Mouse (Mus musculus) Patski (cell line): ENCODE measurements around the gene Adap1. TPM values are rescaled to one million over a fixed set of nuclear protein-coding genes. Genes with fewer than 3 reads are reported as not detected.

Experiments
- ATAC-seq: fragments of 100-300 bp; one replicate; pipeline ENCODE4 v1.8.0; 2021
- CTCF ChIA-PET: fragments of 350-600 bp; sonication (Branson Sonifier 250); formaldehyde crosslinking; loops from one replicate; lab custom pipeline; 2022; ENCODE audit warnings: inconsistent platforms; lab: Charles Lee
- POLR2A ChIA-PET: fragments of 350-600 bp; sonication (Branson Sonifier 250); formaldehyde crosslinking; loops from one replicate; lab custom pipeline; 2022; ENCODE audit warnings: antibody characterized with exemption, inconsistent platforms; lab: Charles Lee
- DNase-seq: peaks from one replicate; pipeline ENCODE4 v3.0.0-alpha.2; 2011; ENCODE audit warnings: low read depth, low spot score
- H3K27me3 ChIP-seq: fragments of 371-371 bp; one replicate; pipeline ENCODE4 v1.5.1; 2021
- CTCF ChIP-seq: fragments of 100-300 bp; IDR thresholded peaks from one replicate; pipeline ENCODE4 v1.5.1; 2021
- in situ Hi-C: fragments of 300-500 bp; cut with MboI; formaldehyde crosslinking; loops from 3 replicates; pipeline ENCODE4 v1.11.1; 2018; ENCODE audit warnings: low pct_unique_long_range_greater_than_20kb, mixed read lengths
- polyA plus RNA-seq: library from polyadenylated mRNA; unstranded; gene quantifications from one replicate; pipeline ENCODE4 v1.2.3, GENCODE M21; 2021

The Adap1 gene
- polyA plus RNA-seq, 1 experiment from 2014 or later: 5.0 TPM

- no peak for TF ChIP-seq CTCF
- POLR2A ChIA-PET: interaction anchor here (0.7 kb wide), 1 partner anchor 30 kb away, joined by 3 read pairs; no protein-coding TSS in a partner anchor
- in situ Hi-C loops: loop anchor here (25.0 kb wide), 1 partner anchor 296 kb away; no protein-coding TSS in a partner anchor
- ATAC-seq: no peak
- CTCF ChIA-PET: interaction anchor here (2.4 kb wide), 1 partner anchor 32 kb away, joined by 8 read pairs; no protein-coding TSS in a partner anchor
- H3K27me3 ChIP-seq: no peaks in the 10 kb centered on the region
- no peak for DNase-seq
These were observed 41.1 kb upstream of the Adap1 start for GRCm38 (mm10) chr5:139366484-139366883.

DNA sequence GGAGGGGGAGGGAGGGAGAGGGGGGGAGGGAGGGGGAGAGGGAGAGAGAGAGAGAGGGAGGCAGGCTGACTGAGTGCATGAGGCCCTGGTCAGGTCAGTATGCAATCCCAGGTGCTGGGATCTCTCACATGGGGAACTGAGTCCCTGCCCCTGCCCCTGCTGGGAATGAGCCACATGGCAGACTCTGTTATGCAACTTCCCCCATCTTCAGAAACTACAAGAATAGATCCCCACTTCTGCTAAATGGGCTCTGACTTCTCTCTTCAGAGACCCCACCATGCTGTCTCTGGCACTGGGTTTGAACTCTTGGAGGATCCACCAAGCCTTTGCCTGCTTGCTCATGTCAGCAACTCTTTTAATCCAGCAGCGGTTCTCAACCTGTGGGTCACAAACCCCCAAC, 40.4 kb upstream of the Adap1 start:
- TF ChIP-seq CTCF: no peak
- H3K27me3 ChIP-seq: no peaks in the 10 kb centered on the region
- CTCF ChIA-PET: interaction anchor here (1.3 kb wide), 1 partner anchor 80 kb away, joined by 3 read pairs; no protein-coding TSS in a partner anchor
- POLR2A ChIA-PET: interaction anchor here (1.7 kb wide), 1 partner anchor 14 kb away, joined by 4 read pairs; no protein-coding TSS in a partner anchor
- in situ Hi-C loops: loop anchor here (25.0 kb wide), 1 partner anchor 296 kb away; no protein-coding TSS in a partner anchor
- ATAC-seq (no peak), DNase-seq (no peak)

DNA sequence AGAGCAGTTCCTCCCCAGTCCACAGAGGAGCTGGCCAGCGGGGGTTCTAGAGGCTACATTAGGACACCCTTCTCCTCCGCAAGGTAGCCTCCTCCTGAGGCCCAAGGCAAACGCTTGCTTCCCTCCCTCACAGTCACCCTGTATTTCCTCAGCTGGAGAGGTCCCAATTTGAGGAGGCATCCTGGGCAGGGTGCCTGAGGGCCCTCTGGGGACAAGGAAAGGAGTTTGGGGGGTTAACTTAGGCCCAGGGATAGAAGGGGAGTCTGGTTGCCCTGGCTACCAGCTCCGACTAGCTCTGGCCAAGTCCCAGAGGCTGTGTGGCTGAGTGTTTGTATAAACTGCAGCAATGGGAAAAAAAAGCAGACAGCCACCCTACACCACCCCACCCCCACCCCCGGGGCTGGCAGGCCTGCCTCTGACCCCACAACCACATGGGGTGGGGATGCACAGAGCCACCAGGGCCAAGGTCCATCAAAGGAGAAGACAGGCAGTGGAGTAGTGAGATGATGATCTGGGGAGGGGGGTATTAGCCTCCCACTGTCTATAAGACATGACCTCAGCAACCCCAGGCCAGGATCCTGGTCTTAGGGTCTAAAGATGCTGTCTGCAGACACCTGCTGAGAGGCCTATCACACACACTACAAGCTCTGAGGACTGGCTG, 39.6 kb upstream of the Adap1 start:
- DNase-seq (no peak), ATAC-seq (peak; percentile 40)
- CTCF ChIA-PET: interaction anchor here (0.6 to 2.3 kb wide), 14 partner anchors 12 to 140 kb away, joined by 3 to 13 read pairs (median 3); partner anchors contain the start of genes Adap1 and Gpr146
- POLR2A ChIA-PET: interaction anchor here (0.7 to 1.7 kb wide), 2 partner anchors 14 to 43 kb away, joined by 3 to 4 read pairs; no protein-coding TSS in a partner anchor
- no peaks in the 10 kb centered on the region for H3K27me3 ChIP-seq
- TF ChIP-seq CTCF: no peak
- in situ Hi-C loops: loop anchor here (5.0 to 25.0 kb wide), 4 partner anchors 37 to 297 kb away; no protein-coding TSS in a partner anchor

DNA sequence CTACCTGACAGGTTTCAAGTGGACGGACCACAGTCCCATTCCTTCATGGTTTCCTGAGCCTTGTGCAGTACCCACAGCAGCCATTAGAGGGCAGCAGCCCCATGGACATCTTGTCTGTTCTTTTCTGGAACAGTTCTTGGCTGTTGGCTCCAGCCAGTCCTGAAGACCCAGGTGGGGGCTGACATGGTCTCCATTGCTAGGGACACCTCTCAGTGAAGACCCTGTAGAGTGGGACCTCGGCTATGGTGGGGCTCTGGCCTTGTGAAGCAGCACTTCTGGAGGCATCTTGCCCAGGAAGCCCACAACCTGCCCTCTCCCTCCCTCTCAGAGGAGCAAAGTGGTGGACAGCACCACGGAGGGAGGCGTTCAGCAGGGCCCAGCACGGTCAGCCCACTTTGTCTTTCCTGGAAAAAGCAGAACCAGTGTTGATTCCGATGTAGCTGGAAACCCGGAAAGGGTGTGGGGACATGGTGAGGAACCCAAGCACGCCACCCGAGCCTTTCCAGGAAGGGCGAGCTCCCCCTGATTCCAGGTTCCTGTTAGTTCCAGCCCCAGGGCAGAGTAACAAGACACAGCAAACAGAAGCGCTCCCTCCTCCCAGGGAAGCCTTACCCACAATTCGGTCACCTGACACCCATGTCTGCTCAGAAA, 39.0 kb upstream of the Adap1 start:
- in situ Hi-C loops: loop anchor here (5.0 to 25.0 kb wide), 4 partner anchors 38 to 298 kb away; no protein-coding TSS in a partner anchor
- peak; percentile 23 for ATAC-seq
- POLR2A ChIA-PET: interaction anchor here (0.7 to 1.7 kb wide), 2 partner anchors 15 to 44 kb away, joined by 3 to 4 read pairs; no protein-coding TSS in a partner anchor

GRCm38 (mm10) chr5:139363858-139364257, 38.4 kb upstream of the Adap1 start:
- no peak for ATAC-seq
- in situ Hi-C loops: loop anchor here (5.0 to 25.0 kb wide), 4 partner anchors 38 to 298 kb away; no protein-coding TSS in a partner anchor
- H3K27me3 ChIP-seq: no peaks in the 10 kb centered on the region
- ChIA-PET POLR2A (no interaction called here), CTCF (interaction anchor here (0.8 to 2.3 kb wide), 10 partner anchors 13 to 148 kb away, joined by 3 to 13 read pairs (median 4); partner anchors contain the start of genes Adap1, Gpr146 and Zfand2a)
- no peak for TF ChIP-seq CTCF
- no peak for DNase-seq

More for the DNA sequence above, 39.0 kb upstream of the Adap1 start:
- DNase-seq: no peak
- CTCF ChIA-PET: interaction anchor here (0.6 to 2.3 kb wide), 18 partner anchors 13 to 148 kb away, joined by 3 to 13 read pairs (median 3); partner anchors contain the start of genes Adap1, Gpr146 and Zfand2a
- H3K27me3 ChIP-seq: no peaks in the 10 kb centered on the region
- no peak for TF ChIP-seq CTCF

- no peaks in the 10 kb centered on the region for H3K27me3 ChIP-seq
- ChIA-PET CTCF (interaction anchor here (1.0 to 3.3 kb wide), 9 partner anchors 12 to 146 kb away, joined by 3 to 14 read pairs (median 5); no protein-coding TSS in a partner anchor), POLR2A (interaction anchor here (0.5 to 0.8 kb wide), 2 partner anchors 10 to 100 kb away, joined by 3 to 7 read pairs; no protein-coding TSS in a partner anchor)
- in situ Hi-C loops: loop anchor here (25.0 kb wide), 1 partner anchor 303 kb away; no protein-coding TSS in a partner anchor
- no peak for TF ChIP-seq CTCF
- no peak for ATAC-seq
- DNase-seq: no peak
These were observed 33.8 kb upstream of the Adap1 start for GRCm38 (mm10) chr5:139359244-139359643.

DNA sequence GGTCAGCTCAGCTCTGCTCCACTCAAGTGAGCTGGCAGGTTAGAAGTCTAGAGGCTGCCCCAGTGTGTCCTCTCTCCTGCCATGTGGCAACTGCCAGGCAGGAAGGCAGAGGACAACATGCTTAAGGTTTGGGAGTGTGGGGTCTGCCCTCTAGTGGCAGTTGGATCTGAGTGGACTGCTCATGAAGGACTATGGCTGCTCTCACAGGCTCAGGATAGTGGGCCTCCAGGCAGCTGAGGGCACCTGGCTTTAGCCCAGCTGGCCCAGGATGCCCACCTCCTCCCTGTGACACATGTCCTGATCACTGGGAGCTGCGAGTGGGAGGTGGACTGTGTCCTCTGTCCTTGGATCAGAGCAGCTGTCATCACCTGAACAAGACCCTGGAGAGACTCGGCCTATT, 33.2 kb upstream of the Adap1 start:
- ChIA-PET CTCF (interaction anchor here (0.6 to 3.3 kb wide), 8 partner anchors 11 to 55 kb away, joined by 3 to 14 read pairs (median 4); no protein-coding TSS in a partner anchor), POLR2A (no interaction called here)
- no peaks in the 10 kb centered on the region for H3K27me3 ChIP-seq
- TF ChIP-seq CTCF: no peak
- in situ Hi-C loops: loop anchor here (25.0 kb wide), 1 partner anchor 304 kb away; no protein-coding TSS in a partner anchor
- DNase-seq: no peak
- peak; percentile 37 for ATAC-seq

DNA sequence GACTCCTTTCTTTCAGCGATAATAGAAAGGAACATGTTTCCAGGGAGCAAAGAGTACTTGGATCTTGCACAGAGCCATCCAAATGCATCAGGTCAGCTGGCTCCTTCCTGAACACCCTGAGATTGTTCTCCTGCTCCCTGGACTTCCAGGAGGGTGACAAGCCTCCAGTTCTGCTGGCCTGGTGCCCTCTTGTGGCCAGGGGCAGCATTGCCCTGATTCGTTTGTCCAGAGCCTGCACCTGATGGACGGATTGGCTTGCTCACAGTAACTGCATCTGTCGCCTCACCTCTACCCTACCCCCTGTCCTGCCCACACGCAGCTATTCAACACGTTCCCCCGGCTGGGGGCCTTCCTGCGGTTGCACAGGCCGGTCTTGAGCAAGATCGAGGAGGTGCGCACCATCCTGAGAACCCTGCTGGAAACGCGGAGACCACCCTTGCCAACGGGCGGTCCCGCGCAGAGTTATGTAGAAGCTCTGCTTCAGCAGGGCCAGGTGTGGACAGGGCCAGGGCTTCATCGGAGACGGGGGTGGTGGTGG, 29.9 kb upstream of the Adap1 start:
- ChIA-PET POLR2A (interaction anchor here (1.7 kb wide), 1 partner anchor 23 kb away, joined by 6 read pairs; no protein-coding TSS in a partner anchor), CTCF (interaction anchor here (0.8 to 5.0 kb wide), 8 partner anchors 11 to 77 kb away, joined by 3 to 35 read pairs (median 12); no protein-coding TSS in a partner anchor)
- no peaks in the 10 kb centered on the region for H3K27me3 ChIP-seq
- DNase-seq (no peak), ATAC-seq (no peak)
- in situ Hi-C loops: loop anchor here (25.0 kb wide), 1 partner anchor 307 kb away; no protein-coding TSS in a partner anchor
- no peak for TF ChIP-seq CTCF

GRCm38 (mm10) chr5:139353946-139354345, 28.5 kb upstream of the Adap1 start:
- no peak for TF ChIP-seq CTCF
- ATAC-seq: no peak
- in situ Hi-C loops: loop anchor here (25.0 kb wide), 1 partner anchor 308 kb away; no protein-coding TSS in a partner anchor
- ChIA-PET CTCF (interaction anchor here (1.1 to 5.0 kb wide), 10 partner anchors 10 to 75 kb away, joined by 3 to 37 read pairs (median 5); partner anchors contain the start of gene Gpr146), POLR2A (interaction anchor here (1.4 kb wide), 1 partner anchor 10 kb away, joined by 5 read pairs; no protein-coding TSS in a partner anchor)
- H3K27me3 ChIP-seq: no peaks in the 10 kb centered on the region
- no peak for DNase-seq
